Mouse (Mus musculus): ENCODE measurements around the gene Maml3. TPM values are rescaled to one million over a fixed set of nuclear protein-coding genes. Genes with fewer than 3 reads are reported as not detected.

Maml3 gene
- polyA plus RNA-seq, 1 experiment from 2014 or later: 2.9 TPM

- H3K4me1 ChIP-seq (replicated peaks; ENCODE audit: control insufficient read depth, insufficient read depth): no peaks in the 10 kb centered on the region
- no peaks in the 10 kb centered on the region for H3K9me3 ChIP-seq (ENCODE audit: control insufficient read depth, low read length)
- 59% methylated on average over 21 of the region's 21 CpGs for WGBS
- no peak overlapping the region for H3K4me2 ChIP-seq (replicated peaks; ENCODE audit: low read depth)
- no peak overlapping the region for H3K4me3 ChIP-seq (ENCODE audit: low read depth, low read length)
- H3K9ac ChIP-seq (ENCODE audit: low read length): no peak overlapping the region
- H3K27ac ChIP-seq (replicated peaks): peak overlapping the region; percentile 30; the same call in 1 of the 2 replicates
- TF ChIP-seq CTCF (IDR thresholded peaks at IDR 0.05; ENCODE audit: low read depth): peak; percentile 74
- no peak for TF ChIP-seq EP300 (optimal IDR thresholded peaks at IDR 0.05)
- H3K27me3 ChIP-seq (ENCODE audit: control insufficient read depth, insufficient read depth, low read length): no peaks in the 10 kb centered on the region
- peak; percentile 77 for DNase-seq (ENCODE audit: low spot score)
- ATAC-seq (ENCODE audit: low FRiP score, low TSS enrichment): peak; percentile 74
- H3K36me3 ChIP-seq (ENCODE audit: control insufficient read depth, insufficient read depth, low read length): no peaks in the 10 kb centered on the region
Measured at GRCm38 (mm10) chr3:51673408-51674086, 431.3 kb downstream of the Maml3 start.

DNA sequence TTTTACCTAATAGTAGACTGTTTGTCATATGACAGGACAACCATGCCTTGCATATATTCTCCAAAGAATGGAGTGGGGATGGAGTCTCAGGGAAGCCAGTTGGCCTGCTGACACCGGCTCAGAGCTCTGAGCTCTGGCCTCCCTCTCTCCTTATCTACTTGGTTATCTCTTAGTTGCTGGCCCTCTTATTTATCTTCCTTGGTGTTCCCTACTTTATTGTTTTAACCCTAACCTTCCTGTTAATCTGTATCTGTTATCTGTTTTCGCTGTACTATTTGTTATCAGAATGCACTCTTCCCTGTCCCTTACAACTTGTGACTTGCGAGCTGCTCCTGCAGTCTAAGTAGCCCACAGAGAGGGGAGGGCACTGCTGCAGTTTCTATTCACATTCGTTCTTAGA is 432.2 kb downstream of the Maml3 start:
- Histone ChIP-seq H3K4me3 (ENCODE audit: low read depth, low read length) (no peak overlapping the region), H3K9me3 (ENCODE audit: control insufficient read depth, low read length) (no peaks in the 10 kb centered on the region), H3K9ac (ENCODE audit: low read length) (no peak overlapping the region), H3K36me3 (ENCODE audit: control insufficient read depth, insufficient read depth, low read length) (no peaks in the 10 kb centered on the region), H3K4me1 (replicated peaks; ENCODE audit: control insufficient read depth, insufficient read depth) (no peaks in the 10 kb centered on the region; the same call in 1 of the 2 replicates), H3K27me3 (ENCODE audit: control insufficient read depth, insufficient read depth, low read length) (no peaks in the 10 kb centered on the region), H3K4me2 (replicated peaks; ENCODE audit: low read depth) (no peak overlapping the region), H3K27ac (replicated peaks) (no peak overlapping the region)
- TF ChIP-seq EP300 (optimal IDR thresholded peaks at IDR 0.05) (no peak), CTCF (IDR thresholded peaks at IDR 0.05; ENCODE audit: low read depth) (no peak)
- WGBS: 55% methylated on average over 4 of the region's 4 CpGs
- no peak for ATAC-seq (ENCODE audit: low FRiP score, low TSS enrichment)
- no peak for DNase-seq (ENCODE audit: low spot score)

DNA sequence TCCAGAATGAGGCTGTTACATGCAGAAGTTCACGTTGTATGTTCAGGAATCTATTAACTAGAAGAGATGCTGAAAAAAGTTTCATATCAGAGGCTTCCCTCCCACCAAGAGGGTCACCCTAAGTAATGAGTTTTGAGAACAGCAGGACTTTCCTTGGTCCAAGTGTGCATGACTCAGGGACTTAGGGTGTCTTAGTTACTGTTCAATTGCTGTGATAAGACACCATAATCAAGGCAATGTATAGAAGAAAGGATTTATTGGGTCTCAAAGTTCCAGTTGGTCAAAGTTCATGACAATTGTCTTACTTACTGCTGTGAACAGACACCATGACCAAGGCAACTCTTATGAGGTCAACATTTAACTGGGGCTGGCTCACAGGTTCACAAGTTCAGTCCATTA is 433.8 kb downstream of the Maml3 start:
- 91% methylated on average over 1 of the region's 1 CpGs for WGBS
- no peak for TF ChIP-seq CTCF (IDR thresholded peaks at IDR 0.05; ENCODE audit: low read depth)
- no peak for TF ChIP-seq EP300 (optimal IDR thresholded peaks at IDR 0.05)

DNA sequence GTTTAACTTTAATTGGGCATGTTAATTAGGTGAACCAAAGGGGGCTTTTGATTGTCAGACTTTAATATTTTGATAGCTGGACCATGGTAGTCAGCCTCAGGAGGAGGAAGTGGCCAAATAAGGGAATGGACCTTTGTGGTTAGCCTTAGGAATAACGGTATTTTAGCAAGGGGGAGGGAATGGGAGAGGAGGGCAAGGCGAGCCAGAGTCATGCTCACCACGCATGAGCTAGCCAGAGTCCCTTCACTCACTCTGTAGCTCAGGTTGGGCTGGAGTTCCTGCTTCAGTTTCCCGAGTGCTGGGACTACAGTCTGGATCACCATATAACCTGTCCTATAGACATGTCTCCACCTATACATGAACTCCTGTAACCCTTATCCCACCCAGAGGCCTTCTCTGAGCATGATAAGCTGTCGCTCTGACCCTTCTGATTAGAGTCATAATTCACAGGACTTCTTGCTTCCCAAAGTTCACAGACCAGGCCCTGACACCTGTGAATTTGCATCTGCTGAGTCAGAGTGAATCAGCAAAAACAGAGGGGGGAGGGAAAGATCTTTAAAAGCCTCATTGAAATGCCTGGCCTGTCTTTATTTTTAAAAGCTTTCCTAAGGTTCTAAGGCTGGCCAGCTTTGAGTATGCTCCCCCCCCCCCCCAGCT is 434.3 kb downstream of the Maml3 start:
- WGBS: 77% methylated on average over 5 of the region's 5 CpGs
- ATAC-seq (ENCODE audit: low FRiP score, low TSS enrichment): no peak
- DNase-seq (ENCODE audit: low spot score): no peak

More for the DNA sequence above, 433.8 kb downstream of the Maml3 start:
- Histone ChIP-seq H3K27me3 (ENCODE audit: control insufficient read depth, insufficient read depth, low read length) (no peaks in the 10 kb centered on the region), H3K36me3 (ENCODE audit: control insufficient read depth, insufficient read depth, low read length) (no peaks in the 10 kb centered on the region), H3K4me3 (ENCODE audit: low read depth, low read length) (no peak overlapping the region), H3K27ac (replicated peaks) (no peak overlapping the region), H3K4me1 (replicated peaks; ENCODE audit: control insufficient read depth, insufficient read depth) (no peaks in the 10 kb centered on the region; the same call in 1 of the 2 replicates), H3K9ac (ENCODE audit: low read length) (no peak overlapping the region), H3K9me3 (ENCODE audit: control insufficient read depth, low read length) (no peaks in the 10 kb centered on the region), H3K4me2 (replicated peaks; ENCODE audit: low read depth) (no peak overlapping the region)
- ATAC-seq (ENCODE audit: low FRiP score, low TSS enrichment): no peak
- no peak for DNase-seq (ENCODE audit: low spot score)

DNA sequence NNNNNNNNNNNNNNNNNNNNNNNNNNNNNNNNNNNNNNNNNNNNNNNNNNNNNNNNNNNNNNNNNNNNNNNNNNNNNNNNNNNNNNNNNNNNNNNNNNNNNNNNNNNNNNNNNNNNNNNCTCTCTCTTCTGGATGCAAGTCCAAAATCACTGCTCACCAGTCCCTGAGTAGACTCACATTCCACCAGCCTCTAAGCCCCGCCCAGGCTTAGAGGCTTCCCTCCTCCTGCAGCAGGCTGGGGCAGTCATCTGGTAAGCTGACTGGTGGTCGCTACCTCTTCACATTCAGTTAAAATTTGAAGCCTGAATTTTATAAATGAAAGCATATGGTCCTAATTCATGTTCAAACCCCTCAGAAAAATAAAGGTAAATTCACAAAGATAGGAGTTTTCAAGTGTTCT is 436.3 kb downstream of the Maml3 start:
- H3K36me3 ChIP-seq (ENCODE audit: control insufficient read depth, insufficient read depth, low read length): no peaks in the 10 kb centered on the region
- TF ChIP-seq CTCF (IDR thresholded peaks at IDR 0.05; ENCODE audit: low read depth): no peak
- no peak for TF ChIP-seq EP300 (optimal IDR thresholded peaks at IDR 0.05)
- no peak overlapping the region for H3K4me3 ChIP-seq (ENCODE audit: low read depth, low read length)
- no peak overlapping the region for H3K4me2 ChIP-seq (replicated peaks; ENCODE audit: low read depth)
- no peak for DNase-seq (ENCODE audit: low spot score)
- no peaks in the 10 kb centered on the region for H3K9me3 ChIP-seq (ENCODE audit: control insufficient read depth, low read length)
- 23% methylated on average over 2 of the region's 2 CpGs for WGBS
- H3K27me3 ChIP-seq (ENCODE audit: control insufficient read depth, insufficient read depth, low read length): no peaks in the 10 kb centered on the region
- no peak for ATAC-seq (ENCODE audit: low FRiP score, low TSS enrichment)
- H3K27ac ChIP-seq (replicated peaks): no peak overlapping the region
- H3K4me1 ChIP-seq (replicated peaks; ENCODE audit: control insufficient read depth, insufficient read depth): no peaks in the 10 kb centered on the region; the same call in 1 of the 2 replicates
- no peak overlapping the region for H3K9ac ChIP-seq (ENCODE audit: low read length)

More for the DNA sequence above, 434.3 kb downstream of the Maml3 start:
- H3K4me2 ChIP-seq (replicated peaks; ENCODE audit: low read depth): no peak overlapping the region
- H3K4me1 ChIP-seq (replicated peaks; ENCODE audit: control insufficient read depth, insufficient read depth): no peaks in the 10 kb centered on the region; the same call in 1 of the 2 replicates
- H3K36me3 ChIP-seq (ENCODE audit: control insufficient read depth, insufficient read depth, low read length): no peaks in the 10 kb centered on the region
- TF ChIP-seq CTCF (IDR thresholded peaks at IDR 0.05; ENCODE audit: low read depth) (no peak), EP300 (optimal IDR thresholded peaks at IDR 0.05) (no peak)
- H3K4me3 ChIP-seq (ENCODE audit: low read depth, low read length): no peak overlapping the region
- H3K27ac ChIP-seq (replicated peaks): no peak overlapping the region
- no peak overlapping the region for H3K9ac ChIP-seq (ENCODE audit: low read length)
- no peaks in the 10 kb centered on the region for H3K9me3 ChIP-seq (ENCODE audit: control insufficient read depth, low read length)
- H3K27me3 ChIP-seq (ENCODE audit: control insufficient read depth, insufficient read depth, low read length): no peaks in the 10 kb centered on the region

- no peak for DNase-seq (ENCODE audit: low spot score)
- H3K36me3 ChIP-seq (ENCODE audit: control insufficient read depth, insufficient read depth, low read length): no peaks in the 10 kb centered on the region
- peak overlapping the region; percentile 38; the same call in 1 of the 2 replicates for H3K9ac ChIP-seq (ENCODE audit: low read length)
- ATAC-seq (ENCODE audit: low FRiP score, low TSS enrichment): no peak
- peak overlapping the region; percentile 18; the same call in 1 of the 2 replicates for H3K4me3 ChIP-seq (ENCODE audit: low read depth, low read length)
- peak overlapping the region; percentile 38 for H3K4me2 ChIP-seq (replicated peaks; ENCODE audit: low read depth)
- no peaks in the 10 kb centered on the region; the same call in 1 of the 2 replicates for H3K4me1 ChIP-seq (replicated peaks; ENCODE audit: control insufficient read depth, insufficient read depth)
- peak overlapping the region; percentile 72 for H3K27ac ChIP-seq (replicated peaks)
- H3K9me3 ChIP-seq (ENCODE audit: control insufficient read depth, low read length): no peaks in the 10 kb centered on the region
- 35% methylated on average over 6 of the region's 6 CpGs for WGBS
- no peaks in the 10 kb centered on the region for H3K27me3 ChIP-seq (ENCODE audit: control insufficient read depth, insufficient read depth, low read length)
- no peak for TF ChIP-seq CTCF (IDR thresholded peaks at IDR 0.05; ENCODE audit: low read depth)
- no peak for TF ChIP-seq EP300 (optimal IDR thresholded peaks at IDR 0.05)
Measured at GRCm38 (mm10) chr3:51662557-51662956, 442.3 kb downstream of the Maml3 start.

Data from stomach, postnatal 0 days (tissue).